Mouse (Mus musculus) G1E (cell line): ENCODE measurements at regions not wholly inside any gene's neighbourhood (a gene's known extent, or its start where the extent isn't known, plus 50 kb on each side); places are given as distances from the start of the nearest gene placed in this dataset.

Source experiments
- CTCF ChIP-seq: IDR thresholded peaks from 2 replicates; pipeline ENCODE4 v1.5.1; 2012; ENCODE audit warnings: low read depth, low read length, inconsistent platforms, mixed read lengths
- GATA1 ChIP-seq: IDR thresholded peaks from 2 replicates; pipeline ENCODE4 v1.6.1; 2012; ENCODE audit warnings: borderline replicate concordance, low read length, inconsistent platforms, mixed read lengths
- POLR2AphosphoS5 ChIP-seq: IDR thresholded peaks from 2 replicates; pipeline ENCODE4 v1.6.1; 2012; ENCODE audit warnings: low read depth, low read length, inconsistent platforms; ENCODE audit not compliant: insufficient replicate concordance
- TAL1 ChIP-seq: conservative IDR thresholded peaks from 2 replicates; pipeline ENCODE4 v1.6.1; 2012; ENCODE audit warnings: low read depth, low read length, inconsistent platforms, mixed read lengths

- TF ChIP-seq CTCF (no peak), POLR2AphosphoS5 (no peak), TAL1 (no peak), GATA1 (no peak)
Measured at GRCm38 (mm10) chr6:31233252-31233993, 165.1 kb upstream of the Mkln1 start.
